Mouse (Mus musculus) E14TG2a.4 (cell line): ENCODE data around the gene Nox4.
"Not testable (repeated sequence)": the region's sequence is repeated elsewhere in the genome, so short reads cannot be mapped to it uniquely, and the experiment has no call there.

Experiments
- H3K27me3 ChIP-seq: 2 replicates; pipeline ENCODE4 v1.6.1; 2014; ENCODE audit warnings: low read length, control low read depth; ENCODE audit not compliant: insufficient read depth
- H3K36me3 ChIP-seq: 2 replicates; pipeline ENCODE4 v1.6.1; 2014; ENCODE audit warnings: low read length, control low read depth; ENCODE audit not compliant: insufficient read depth
- H3K4me1 ChIP-seq: replicated peaks from 2 replicates; pipeline ENCODE4 v1.6.1; 2014; ENCODE audit warnings: low read depth, low read length, control low read depth
- H3K4me3 ChIP-seq: replicated peaks from 2 replicates; pipeline ENCODE4 v1.5.1; 2014; ENCODE audit warnings: mild to moderate bottlenecking, low read length
- H3K9me3 ChIP-seq: 2 replicates; pipeline ENCODE4 v1.6.1; 2014; ENCODE audit warnings: low read length, control low read depth
- CTCF ChIP-seq: conservative IDR thresholded peaks from 2 replicates; pipeline ENCODE4 v1.5.1; 2014; ENCODE audit warnings: low read length
- NANOG ChIP-seq: IDR thresholded peaks from 2 replicates; pipeline ENCODE4 v1.6.1; 2014; ENCODE audit warnings: borderline replicate concordance, low read length, mixed read lengths
- POU5F1 ChIP-seq: IDR thresholded peaks from 2 replicates; pipeline ENCODE4 v1.6.1; 2014; ENCODE audit warnings: low read length, borderline replicate concordance

Gene Nox4

DNA sequence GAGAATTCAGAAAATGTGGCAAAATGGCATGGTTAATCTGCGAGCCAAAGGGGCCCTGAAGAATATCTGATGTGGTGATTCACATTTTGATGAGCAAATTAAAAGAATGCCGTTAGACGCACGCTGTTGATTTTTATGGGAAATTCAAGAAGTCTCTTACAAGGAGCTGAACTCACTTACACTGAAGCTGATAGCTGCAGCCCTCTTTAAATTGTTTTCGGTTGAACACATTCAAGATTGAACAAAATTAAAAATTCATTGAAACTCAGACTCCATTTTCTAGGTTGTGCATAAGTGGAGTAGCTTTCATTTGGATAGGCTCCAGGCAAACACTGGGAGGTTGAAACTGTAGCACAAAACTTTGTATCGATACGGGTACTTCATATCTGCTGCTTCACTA lies 151.1 kb downstream of the Nox4 start:
- TF ChIP-seq NANOG: no peak
- no peak for TF ChIP-seq CTCF
- no peak for TF ChIP-seq POU5F1
- H3K27me3 ChIP-seq: no peaks in the 10 kb centered on the region
- H3K4me3 ChIP-seq: no peak overlapping the region
- no peaks in the 10 kb centered on the region for H3K36me3 ChIP-seq
- no peaks in the 10 kb centered on the region for H3K9me3 ChIP-seq
- H3K4me1 ChIP-seq: no peaks in the 10 kb centered on the region

DNA sequence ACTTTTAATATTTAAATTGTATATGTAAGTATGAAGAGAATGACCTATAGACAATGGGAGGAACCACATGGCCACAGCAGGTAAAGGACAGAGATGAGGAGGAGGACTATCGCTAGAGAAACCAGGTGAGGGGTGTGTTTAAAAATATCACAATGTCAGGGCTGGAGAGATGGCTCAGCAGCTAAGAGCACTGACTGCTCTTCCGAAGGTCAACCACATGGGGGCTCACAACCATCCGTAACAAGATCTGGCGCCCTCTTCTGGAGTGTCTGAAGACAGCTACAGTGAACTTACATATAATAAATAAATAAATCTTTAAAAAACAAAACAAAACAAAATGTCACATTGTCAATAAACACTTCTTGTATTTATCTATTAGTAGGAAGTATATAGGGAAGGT lies 165.5 kb downstream of the Nox4 start:
- H3K4me3 ChIP-seq, H3K27me3 ChIP-seq, H3K4me1 ChIP-seq, H3K36me3 ChIP-seq, H3K9me3 ChIP-seq: not testable (repeated sequence)
- peak; percentile 55 for TF ChIP-seq CTCF

DNA sequence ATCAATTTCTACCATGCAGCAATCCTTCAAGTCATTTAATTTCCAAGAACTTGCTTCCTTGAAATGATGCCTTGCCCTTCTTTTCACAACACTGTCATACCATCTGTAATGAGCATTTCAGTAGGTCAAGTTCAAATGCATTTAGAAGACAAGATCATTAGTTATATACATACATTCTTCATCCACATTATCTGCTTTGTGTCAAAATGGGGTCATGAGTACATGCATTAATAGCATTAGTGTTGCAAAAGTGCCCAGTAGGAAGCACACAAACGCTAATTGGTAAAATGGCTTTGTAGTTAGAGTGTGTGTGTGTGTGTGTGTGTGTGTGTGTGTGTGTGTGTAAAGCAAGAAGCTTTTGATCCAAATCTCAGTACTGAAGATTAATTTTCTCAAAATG lies 167.4 kb downstream of the Nox4 start:
- H3K27me3 ChIP-seq: no peaks in the 10 kb centered on the region
- TF ChIP-seq POU5F1 (no peak), CTCF (no peak), NANOG (no peak)
- no peak overlapping the region for H3K4me3 ChIP-seq

More for the DNA sequence above, 167.4 kb downstream of the Nox4 start:
- H3K36me3 ChIP-seq: no peaks in the 10 kb centered on the region
- no peaks in the 10 kb centered on the region for H3K4me1 ChIP-seq
- no peaks in the 10 kb centered on the region for H3K9me3 ChIP-seq
